Mouse (Mus musculus) lung, embryonic 16.5 days (tissue): ENCODE measurements around the gene Secisbp2l. TPM values are rescaled to one million over a fixed set of nuclear protein-coding genes. Genes with fewer than 3 reads are reported as not detected.

Experiments used
- ATAC-seq: fragments of 200-750 bp; cut with Nextera tagmentation; 2 replicates; pipeline ENCODE4 v1.8.0; 2017; ENCODE audit warnings: low read depth, mild to moderate bottlenecking, moderate library complexity
- H3K27ac ChIP-seq: fragments of 300-500 bp; sonication (generic); 2 replicates; pipeline ENCODE4 v1.5.1; 2014; ENCODE audit warnings: mild to moderate bottlenecking, control low read depth, low read length
- H3K27me3 ChIP-seq: fragments of 300-500 bp; sonication (generic); 2 replicates; pipeline ENCODE4 v1.6.1; 2014; ENCODE audit warnings: low read depth, low read length, mixed read lengths; ENCODE audit not compliant: control insufficient read depth, insufficient read depth
- H3K36me3 ChIP-seq: fragments of 300-500 bp; sonication (generic); 2 replicates; pipeline ENCODE4 v1.6.1; 2014; ENCODE audit warnings: low read length; ENCODE audit not compliant: control insufficient read depth, insufficient read depth
- H3K4me1 ChIP-seq: fragments of 300-500 bp; sonication (generic); replicated peaks from 2 replicates; pipeline ENCODE4 v1.6.1; 2014; ENCODE audit warnings: low read length, mixed read lengths; ENCODE audit not compliant: control insufficient read depth, insufficient read depth
- H3K4me2 ChIP-seq: fragments of 300-500 bp; sonication (generic); 2 replicates; pipeline ENCODE4 v1.6.1; 2014; ENCODE audit warnings: low read depth, low read length, control low read depth
- H3K4me3 ChIP-seq: fragments of 300-500 bp; sonication (generic); 2 replicates; pipeline ENCODE4 v1.5.1; 2014; ENCODE audit warnings: mild to moderate bottlenecking, low read length, control low read depth
- H3K9ac ChIP-seq: fragments of 300-500 bp; sonication (generic); 2 replicates; pipeline ENCODE4 v1.6.1; 2014; ENCODE audit warnings: low read length, control low read depth
- H3K9me3 ChIP-seq: fragments of 300-500 bp; sonication (generic); 2 replicates; pipeline ENCODE4 v1.6.1; 2016; ENCODE audit warnings: low read length; ENCODE audit not compliant: control insufficient read depth
- WGBS: fragments of 180-500 bp; shearing (Covaris S2); extraction: QIAGEN DNeasy Blood & Tissue Kit; methylation state at CpG from one replicate; pipeline ENCODE4 v1.1.7; 2014; 5-methylcytosine and 5-hydroxymethylcytosine counted together
- polyA plus RNA-seq: library from polyadenylated mRNA; unstranded; fragments of >200 nt; fragmentation: Nextera tagmentation; extraction: Ambion mirVana; gene quantifications from 2 replicates; pipeline ENCODE4 v1.2.1, GENCODE M21; 2015

Gene Secisbp2l
- polyA plus RNA-seq, 1 experiment from 2014 or later, result 20.6 TPM

GRCm38 (mm10) chr2:125801038-125801437, 18.4 kb upstream of the Secisbp2l start:
- no peak overlapping the region for H3K4me3 ChIP-seq
- 7% methylated on average over 8 of the region's 8 CpGs for WGBS
- H3K27me3 ChIP-seq, result no peaks in the 10 kb centered on the region
- peaks cover 7% of the 10 kb centered on the region for H3K4me1 ChIP-seq
- no peak overlapping the region for H3K9ac ChIP-seq
- no peaks in the 10 kb centered on the region for H3K36me3 ChIP-seq
- peak overlapping the region; percentile 36 for H3K4me2 ChIP-seq
- ATAC-seq, result peak; percentile 95
- H3K27ac ChIP-seq, result peak overlapping the region; percentile 87
- no peaks in the 10 kb centered on the region for H3K9me3 ChIP-seq

GRCm38 (mm10) chr2:125800428-125800827, 17.8 kb upstream of the Secisbp2l start:
- Histone ChIP-seq H3K4me2 (peak overlapping the region; percentile 36; the same call in 1 of the 2 replicates), H3K27me3 (no peaks in the 10 kb centered on the region), H3K9me3 (no peaks in the 10 kb centered on the region), H3K9ac (no peak overlapping the region), H3K36me3 (no peaks in the 10 kb centered on the region), H3K27ac (peak overlapping the region; percentile 87), H3K4me3 (no peak overlapping the region), H3K4me1 (peaks cover 7% of the 10 kb centered on the region)
- peak; percentile 59; the same call in 1 of the 2 replicates for ATAC-seq
- WGBS, result 52% methylated on average over 4 of the region's 4 CpGs

GRCm38 (mm10) chr2:125797872-125798271, 15.2 kb upstream of the Secisbp2l start:
- H3K4me2 ChIP-seq, result no peak overlapping the region
- H3K9me3 ChIP-seq, result no peaks in the 10 kb centered on the region
- no peaks in the 10 kb centered on the region for H3K27me3 ChIP-seq
- no peaks in the 10 kb centered on the region for H3K36me3 ChIP-seq
- no peak overlapping the region for H3K9ac ChIP-seq
- no peak overlapping the region for H3K4me3 ChIP-seq
- H3K4me1 ChIP-seq, result peaks cover 7% of the 10 kb centered on the region
- no peak overlapping the region for H3K27ac ChIP-seq
- no peak for ATAC-seq

GRCm38 (mm10) chr2:125795118-125795517, 12.4 kb upstream of the Secisbp2l start:
- no peak overlapping the region for H3K4me2 ChIP-seq
- H3K9ac ChIP-seq, result no peak overlapping the region
- no peaks in the 10 kb centered on the region for H3K27me3 ChIP-seq
- no peak overlapping the region for H3K4me3 ChIP-seq
- no peak overlapping the region for H3K27ac ChIP-seq
- 58% methylated on average over 2 of the region's 2 CpGs for WGBS
- ATAC-seq, result no peak
- H3K4me1 ChIP-seq, result peaks cover 4% of the 10 kb centered on the region
- no peaks in the 10 kb centered on the region for H3K36me3 ChIP-seq
- no peaks in the 10 kb centered on the region for H3K9me3 ChIP-seq

GRCm38 (mm10) chr2:125794166-125794565, 11.5 kb upstream of the Secisbp2l start:
- H3K4me3 ChIP-seq, result no peak overlapping the region
- no peaks in the 10 kb centered on the region for H3K27me3 ChIP-seq
- H3K4me2 ChIP-seq, result no peak overlapping the region
- no peak for ATAC-seq
- no peak overlapping the region for H3K9ac ChIP-seq
- WGBS, result 68% methylated on average over 2 of the region's 2 CpGs
- H3K4me1 ChIP-seq, result peaks cover 4% of the 10 kb centered on the region
- no peaks in the 10 kb centered on the region for H3K9me3 ChIP-seq
- H3K27ac ChIP-seq, result no peak overlapping the region
- H3K36me3 ChIP-seq, result no peaks in the 10 kb centered on the region

DNA sequence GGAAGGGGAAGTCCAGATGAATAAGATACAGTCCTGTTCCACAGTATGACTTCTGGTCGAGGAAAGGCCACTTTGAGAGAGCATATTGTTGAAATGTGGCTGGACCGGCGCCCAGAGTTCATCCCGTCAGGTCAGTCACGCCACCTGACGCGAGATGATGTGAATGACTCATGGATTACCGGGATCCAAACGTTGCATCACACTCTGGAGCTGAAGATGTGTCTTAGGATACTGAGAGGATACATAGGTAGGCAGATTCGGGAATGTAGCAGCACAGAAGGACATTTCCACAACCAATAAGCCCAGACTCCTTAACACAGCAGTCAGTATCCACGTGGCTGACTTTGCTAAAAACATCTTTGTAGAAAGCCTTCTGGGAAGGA, 10.2 kb upstream of the Secisbp2l start:
- Histone ChIP-seq H3K9ac (no peak overlapping the region), H3K27me3 (no peaks in the 10 kb centered on the region), H3K4me1 (peaks cover 4% of the 10 kb centered on the region), H3K27ac (peak overlapping the region; percentile 80), H3K9me3 (no peaks in the 10 kb centered on the region), H3K4me2 (no peak overlapping the region), H3K4me3 (no peak overlapping the region), H3K36me3 (no peaks in the 10 kb centered on the region)
- no peak for ATAC-seq
- 77% methylated on average over 11 of the region's 11 CpGs for WGBS

DNA sequence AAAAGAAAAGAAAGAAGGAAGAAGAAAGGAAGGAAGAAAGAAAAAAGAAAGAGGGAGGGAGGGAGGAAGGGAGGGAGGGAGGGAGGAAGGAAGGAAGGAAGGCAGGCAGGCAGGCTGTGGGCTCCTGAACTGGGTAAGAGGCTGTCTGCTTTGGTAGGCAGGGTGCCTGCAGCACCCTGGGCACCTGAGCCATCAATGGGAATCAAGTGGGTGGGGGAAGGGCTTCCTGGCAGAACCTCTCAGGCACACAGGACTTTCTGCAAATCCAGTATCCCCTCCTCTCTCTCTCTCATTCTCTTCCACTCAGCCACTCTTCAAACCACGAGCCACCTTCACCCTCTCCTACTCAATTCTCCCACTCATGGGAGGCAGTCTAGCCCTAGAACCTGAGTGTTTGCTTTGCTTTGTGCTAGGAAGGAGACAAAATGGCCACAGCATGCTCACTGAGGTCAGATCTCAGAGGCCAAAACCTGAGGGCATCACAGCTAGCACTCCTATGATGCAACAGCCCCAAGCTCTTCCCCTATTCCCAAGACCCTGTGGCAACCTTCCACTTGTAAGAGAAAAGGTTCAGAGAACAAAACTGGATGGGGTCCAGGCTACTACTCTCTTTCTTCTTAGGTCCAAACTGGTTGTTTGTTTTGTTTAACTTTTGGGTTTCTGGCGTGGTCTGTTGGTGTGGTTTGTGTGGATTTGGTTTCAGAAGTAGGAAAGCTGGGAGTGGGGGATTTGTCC, 9.6 kb upstream of the Secisbp2l start:
- no peaks in the 10 kb centered on the region for H3K9me3 ChIP-seq
- H3K27me3 ChIP-seq, result no peaks in the 10 kb centered on the region
- H3K4me2 ChIP-seq, result no peak overlapping the region
- H3K27ac ChIP-seq, result peak overlapping the region; percentile 80
- peak; percentile 89 for ATAC-seq
- WGBS, result 43% methylated on average over 2 of the region's 2 CpGs
- H3K9ac ChIP-seq, result no peak overlapping the region
- peaks cover 4% of the 10 kb centered on the region for H3K4me1 ChIP-seq
- H3K36me3 ChIP-seq, result no peaks in the 10 kb centered on the region
- no peak overlapping the region for H3K4me3 ChIP-seq

DNA sequence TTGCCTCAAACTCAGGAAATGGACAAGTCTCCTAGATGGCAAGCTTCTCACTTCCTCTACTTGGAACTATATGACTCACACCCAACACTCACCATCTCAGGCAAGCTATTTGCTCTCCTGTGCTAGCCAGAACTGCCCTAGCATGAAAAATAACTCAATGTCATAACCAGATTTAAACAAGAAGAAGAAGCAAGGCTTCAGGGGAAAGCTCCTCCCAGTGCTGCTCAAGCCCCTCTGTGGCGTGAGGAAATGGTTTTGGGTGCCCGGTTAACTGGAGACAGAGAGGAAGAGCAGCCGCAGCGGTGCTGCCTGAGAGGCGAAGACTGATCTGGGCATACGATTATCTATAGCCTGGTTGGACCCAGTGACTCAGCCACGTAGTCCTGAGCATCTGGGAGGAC, 8.8 kb upstream of the Secisbp2l start:
- no peak overlapping the region for H3K9ac ChIP-seq
- 47% methylated on average over 7 of the region's 7 CpGs for WGBS
- H3K9me3 ChIP-seq, result no peaks in the 10 kb centered on the region
- no peaks in the 10 kb centered on the region for H3K27me3 ChIP-seq
- ATAC-seq, result no peak
- no peak overlapping the region for H3K4me3 ChIP-seq
- H3K4me2 ChIP-seq, result no peak overlapping the region
- H3K27ac ChIP-seq, result peak overlapping the region; percentile 58
- no peaks in the 10 kb centered on the region for H3K36me3 ChIP-seq
- peaks cover 4% of the 10 kb centered on the region for H3K4me1 ChIP-seq

DNA sequence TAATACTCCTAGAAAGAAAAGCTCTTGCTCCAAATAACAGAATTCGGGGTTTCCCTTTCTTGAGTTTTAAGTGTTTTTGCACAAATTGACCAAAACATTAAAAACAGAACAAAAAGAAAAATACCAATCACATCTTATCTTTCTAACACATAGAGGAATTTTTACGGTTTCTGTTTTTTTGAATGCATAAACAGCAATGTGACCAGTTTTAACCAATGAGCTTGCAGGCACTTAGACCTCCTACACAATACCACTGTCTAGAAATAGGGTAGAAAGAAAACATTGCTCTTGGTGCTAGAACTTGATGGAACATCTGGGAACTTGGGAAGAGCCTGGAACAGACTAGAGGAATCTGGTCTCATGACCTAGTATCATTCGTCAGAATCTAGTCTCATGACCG, 7.6 kb upstream of the Secisbp2l start:
- Histone ChIP-seq H3K27me3 (no peaks in the 10 kb centered on the region), H3K4me2 (no peak overlapping the region), H3K27ac (no peak overlapping the region), H3K36me3 (no peaks in the 10 kb centered on the region), H3K4me3 (no peak overlapping the region), H3K9ac (no peak overlapping the region), H3K4me1 (peaks cover 4% of the 10 kb centered on the region), H3K9me3 (no peaks in the 10 kb centered on the region)
- 85% methylated on average over 4 of the region's 4 CpGs for WGBS
- ATAC-seq, result no peak
